Mouse (Mus musculus): ENCODE results near the gene Msh2. TPM values are rescaled to one million over a fixed set of nuclear protein-coding genes. Genes with fewer than 3 reads are reported as not detected.

The Msh2 gene
- polyA plus RNA-seq, 1 experiment from 2014 or later: 58.1 TPM

- no peak overlapping the region for H3K4me3 ChIP-seq (replicated peaks; ENCODE audit: low read depth, low read length)
- H3K4me2 ChIP-seq (ENCODE audit: low read length): no peak overlapping the region
- no peaks in the 10 kb centered on the region for H3K9me3 ChIP-seq (replicated peaks; ENCODE audit: low read length)
- DNase-seq (ENCODE audit: low spot score): no peak
- H3K9ac ChIP-seq (ENCODE audit: low read depth, low read length): no peak overlapping the region
- 94% methylated on average over 11 of the region's 11 CpGs for WGBS
- H3K4me1 ChIP-seq (replicated peaks; ENCODE audit: insufficient read depth, low read length): no peaks in the 10 kb centered on the region
- H3K27me3 ChIP-seq (ENCODE audit: insufficient read depth, low read length): no peaks in the 10 kb centered on the region
- H3K36me3 ChIP-seq (ENCODE audit: insufficient read depth, low read length): peaks cover 19% of the 10 kb centered on the region
- TF ChIP-seq CTCF (IDR thresholded peaks at IDR 0.05; ENCODE audit: low read depth): no peak
- ATAC-seq (replicated peaks; ENCODE audit: low FRiP score, low read depth): no peak
- no peak overlapping the region for H3K27ac ChIP-seq
Measured at GRCm38 (mm10) chr17:87695874-87696465, 23.8 kb downstream of the Msh2 start.

GRCm38 (mm10) chr17:87696814-87697213, 24.7 kb downstream of the Msh2 start:
- TF ChIP-seq CTCF (IDR thresholded peaks at IDR 0.05; ENCODE audit: low read depth): no peak
- Histone ChIP-seq H3K4me1 (replicated peaks; ENCODE audit: insufficient read depth, low read length) (no peaks in the 10 kb centered on the region), H3K9ac (ENCODE audit: low read depth, low read length) (no peak overlapping the region), H3K36me3 (ENCODE audit: insufficient read depth, low read length) (peaks cover 22% of the 10 kb centered on the region), H3K27ac (no peak overlapping the region), H3K9me3 (replicated peaks; ENCODE audit: low read length) (no peaks in the 10 kb centered on the region), H3K4me3 (replicated peaks; ENCODE audit: low read depth, low read length) (no peak overlapping the region), H3K27me3 (ENCODE audit: insufficient read depth, low read length) (no peaks in the 10 kb centered on the region), H3K4me2 (ENCODE audit: low read length) (no peak overlapping the region)
- DNase-seq (ENCODE audit: low spot score): no peak
- no peak for ATAC-seq (replicated peaks; ENCODE audit: low FRiP score, low read depth)
- WGBS: 86% methylated on average over 6 of the region's 6 CpGs

DNA sequence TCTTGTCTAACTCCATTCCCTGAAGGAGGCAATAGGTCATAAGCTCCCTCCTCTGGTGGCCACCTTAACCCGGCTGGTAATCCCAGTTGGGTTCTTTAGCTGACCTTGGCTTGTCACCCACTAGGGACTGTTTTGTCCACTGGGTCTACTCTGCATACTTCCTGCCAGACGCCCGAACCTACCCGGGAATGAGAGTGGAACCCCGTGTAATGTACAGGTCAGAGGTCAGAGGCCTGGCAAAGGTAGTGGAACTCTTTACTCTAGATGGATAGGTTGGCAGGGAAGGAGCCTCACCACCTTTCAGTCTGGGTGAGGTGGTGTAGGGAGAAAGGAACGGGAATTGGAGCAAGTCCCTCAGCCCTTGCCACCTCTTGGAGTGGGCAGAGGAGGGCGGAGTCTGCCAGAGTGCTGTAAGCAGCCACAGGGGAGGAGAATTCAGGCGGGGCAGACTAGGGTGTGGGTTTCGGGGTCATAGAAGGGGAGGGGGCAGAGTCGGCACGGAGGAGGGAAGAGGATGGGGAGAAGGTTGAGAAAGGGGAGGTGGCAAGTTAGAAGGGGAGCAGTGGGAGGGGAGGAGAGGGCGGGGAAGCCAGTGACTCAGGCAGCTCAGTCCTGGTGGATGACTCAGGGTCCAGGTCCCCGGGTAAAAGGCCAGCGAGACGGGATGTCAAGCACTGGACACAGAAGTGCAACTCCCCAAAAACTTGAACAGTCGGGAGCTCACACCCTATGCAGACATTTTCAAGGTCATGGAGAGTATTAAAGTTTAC, 27.1 kb downstream of the Msh2 start:
- H3K9me3 ChIP-seq (replicated peaks; ENCODE audit: low read length): no peaks in the 10 kb centered on the region
- no peak overlapping the region for H3K4me3 ChIP-seq (replicated peaks; ENCODE audit: low read depth, low read length)
- no peak overlapping the region for H3K9ac ChIP-seq (ENCODE audit: low read depth, low read length)
- ATAC-seq (replicated peaks; ENCODE audit: low FRiP score, low read depth): peak; percentile 50
- peak; percentile 8 for DNase-seq (ENCODE audit: low spot score)
- no peak overlapping the region for H3K4me2 ChIP-seq (ENCODE audit: low read length)
- whole genome bisulfite sequencing: 56% methylated on average over 16 of the region's 16 CpGs
- TF ChIP-seq CTCF (IDR thresholded peaks at IDR 0.05; ENCODE audit: low read depth): no peak
- no peak overlapping the region for H3K27ac ChIP-seq
- H3K36me3 ChIP-seq (ENCODE audit: insufficient read depth, low read length): peaks cover 15% of the 10 kb centered on the region; the same call in 1 of the 2 replicates
- H3K4me1 ChIP-seq (replicated peaks; ENCODE audit: insufficient read depth, low read length): no peaks in the 10 kb centered on the region
- no peaks in the 10 kb centered on the region for H3K27me3 ChIP-seq (ENCODE audit: insufficient read depth, low read length)

GRCm38 (mm10) chr17:87700101-87700500, 28.0 kb downstream of the Msh2 start:
- Histone ChIP-seq H3K9ac (ENCODE audit: low read depth, low read length) (no peak overlapping the region), H3K27me3 (ENCODE audit: insufficient read depth, low read length) (no peaks in the 10 kb centered on the region), H3K27ac (no peak overlapping the region), H3K9me3 (replicated peaks; ENCODE audit: low read length) (no peaks in the 10 kb centered on the region), H3K4me1 (replicated peaks; ENCODE audit: insufficient read depth, low read length) (no peaks in the 10 kb centered on the region), H3K36me3 (ENCODE audit: insufficient read depth, low read length) (peaks cover 15% of the 10 kb centered on the region; the same call in 1 of the 2 replicates), H3K4me2 (ENCODE audit: low read length) (no peak overlapping the region), H3K4me3 (replicated peaks; ENCODE audit: low read depth, low read length) (no peak overlapping the region)
- no peak for TF ChIP-seq CTCF (IDR thresholded peaks at IDR 0.05; ENCODE audit: low read depth)
- DNase-seq (ENCODE audit: low spot score) (no peak), ATAC-seq (replicated peaks; ENCODE audit: low FRiP score, low read depth) (no peak)
- 83% methylated on average over 8 of the region's 8 CpGs for WGBS

DNA sequence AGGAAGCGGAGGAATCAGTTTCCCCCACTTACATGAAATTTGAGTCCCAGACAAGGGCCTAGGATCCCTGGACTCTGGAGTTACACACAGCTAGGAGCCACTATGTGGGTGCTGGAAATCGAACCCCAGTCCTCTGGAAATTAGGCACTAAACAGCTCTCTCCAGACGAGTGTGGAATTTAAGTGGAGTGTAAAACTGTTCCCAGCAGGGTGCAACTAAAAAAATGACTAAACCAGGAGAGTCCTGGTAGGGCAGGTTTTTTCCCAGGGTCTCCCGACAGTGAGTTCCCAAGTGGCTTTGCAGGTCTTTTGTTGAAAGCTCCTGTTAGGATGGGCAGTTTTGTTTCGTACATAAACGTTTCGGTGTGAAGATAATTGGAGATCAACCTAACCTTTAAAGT, 52.6 kb downstream of the Msh2 start:
- H3K27me3 ChIP-seq (ENCODE audit: insufficient read depth, low read length): no peaks in the 10 kb centered on the region
- H3K4me1 ChIP-seq (replicated peaks; ENCODE audit: insufficient read depth, low read length): no peaks in the 10 kb centered on the region
- TF ChIP-seq CTCF (IDR thresholded peaks at IDR 0.05; ENCODE audit: low read depth): no peak
- DNase-seq (ENCODE audit: low spot score) (no peak), ATAC-seq (replicated peaks; ENCODE audit: low FRiP score, low read depth) (no peak)
- 90% methylated on average over 7 of the region's 7 CpGs for WGBS
- H3K4me2 ChIP-seq (ENCODE audit: low read length): no peak overlapping the region
- peaks cover 23% of the 10 kb centered on the region for H3K36me3 ChIP-seq (ENCODE audit: insufficient read depth, low read length)
- no peak overlapping the region for H3K27ac ChIP-seq
- no peak overlapping the region for H3K9ac ChIP-seq (ENCODE audit: low read depth, low read length)
- H3K9me3 ChIP-seq (replicated peaks; ENCODE audit: low read length): no peaks in the 10 kb centered on the region
- no peak overlapping the region for H3K4me3 ChIP-seq (replicated peaks; ENCODE audit: low read depth, low read length)

GRCm38 (mm10) chr17:87726489-87727356, 54.6 kb downstream of the Msh2 start:
- Histone ChIP-seq H3K4me1 (replicated peaks; ENCODE audit: insufficient read depth, low read length) (no peaks in the 10 kb centered on the region), H3K27ac (no peak overlapping the region), H3K4me3 (replicated peaks; ENCODE audit: low read depth, low read length) (no peak overlapping the region), H3K9me3 (replicated peaks; ENCODE audit: low read length) (no peaks in the 10 kb centered on the region), H3K4me2 (ENCODE audit: low read length) (no peak overlapping the region), H3K27me3 (ENCODE audit: insufficient read depth, low read length) (no peaks in the 10 kb centered on the region), H3K36me3 (ENCODE audit: insufficient read depth, low read length) (peaks cover 19% of the 10 kb centered on the region), H3K9ac (ENCODE audit: low read depth, low read length) (no peak overlapping the region)
- ATAC-seq (replicated peaks; ENCODE audit: low FRiP score, low read depth) (no peak), DNase-seq (ENCODE audit: low spot score) (no peak)
- no peak for TF ChIP-seq CTCF (IDR thresholded peaks at IDR 0.05; ENCODE audit: low read depth)
- 95% methylated on average over 12 of the region's 12 CpGs for WGBS

Data from kidney, postnatal 0 days (tissue).